Mouse (Mus musculus) cortical plate, adult 2 months (tissue): ENCODE results near the gene Plk5.

ENCODE experiments used
- CTCF ChIP-seq: fragments of 200-500 bp; IDR thresholded peaks from 2 replicates; pipeline ENCODE4 v1.5.1; 2011; ENCODE audit warnings: mild to moderate bottlenecking, control low read depth, low read length; ENCODE audit not compliant: insufficient read depth; ENCODE audit errors: extremely low read depth
- POLR2A ChIP-seq: fragments of 200-500 bp; IDR thresholded peaks from 2 replicates; pipeline ENCODE4 v1.6.1; 2011; ENCODE audit warnings: mild to moderate bottlenecking, low read length, control low read depth; ENCODE audit not compliant: insufficient read depth; ENCODE audit errors: extremely low read depth

DNA sequence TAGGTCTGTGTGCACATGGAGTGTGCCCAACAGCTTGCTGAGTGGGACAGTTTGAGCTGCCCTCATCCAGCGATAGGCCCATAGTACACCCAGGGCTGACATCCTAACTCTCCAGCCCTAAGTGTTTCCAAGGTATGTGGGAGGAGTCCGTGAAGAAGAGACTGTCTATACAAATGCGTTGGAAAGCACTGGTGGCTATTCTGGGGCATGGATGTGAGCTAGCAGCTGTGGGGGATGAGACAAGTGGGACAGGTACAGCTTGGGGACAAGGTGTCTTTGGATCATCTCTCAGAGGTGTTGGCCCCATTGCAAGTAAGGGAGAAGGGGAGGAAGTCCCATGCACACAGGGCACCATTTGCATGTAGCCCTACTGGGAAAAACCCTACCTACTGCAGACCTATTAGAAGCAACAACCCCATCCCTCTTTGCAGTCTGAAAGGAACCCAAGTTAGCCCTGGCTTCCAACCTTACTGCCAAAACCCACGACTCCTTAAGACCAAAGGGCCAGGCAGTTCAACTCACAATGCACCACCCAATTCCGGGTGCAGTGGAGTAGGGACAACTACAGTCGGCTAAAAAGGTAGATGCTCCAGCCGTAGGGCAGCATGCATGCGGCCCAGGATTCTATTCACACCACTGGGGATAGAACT lies 41.4 kb downstream of the Plk5 start:
- TF ChIP-seq CTCF (no peak), POLR2A (no peak)
